8 mouse cellular contexts compared by ENCODE assay signal in genomic region chr13:34129485-34130225, GRCm38 (mm10). TPM values are rescaled to one million over a fixed set of nuclear protein-coding genes. Genes with fewer than 3 reads are reported as not detected.
DNase-seq lines count a peak whose midpoint lies in the region; ATAC-seq and TF ChIP-seq lines count a peak whose summit lies in the region.

No protein-coding gene starts in this region.

- peak overlapping the region; percentile 2; the same call in 1 of the 2 replicates for H3K27ac ChIP-seq in bone marrow, adult 2 months (ENCODE audit: control insufficient read depth, insufficient read depth, low read depth, low read length, poor library complexity)
- peak overlapping the region; percentile 78 for H3K27ac ChIP-seq in limb, embryonic 15.5 days
- H3K27ac ChIP-seq in midbrain, postnatal 0 days (ENCODE audit: low read depth, low read length): peak overlapping the region; percentile 100
- H3K27ac ChIP-seq in testis, adult 2 months (ENCODE audit: control insufficient read depth, insufficient read depth, low read depth, low read length): no peak overlapping the region

- no peak for TF ChIP-seq POLR2A in bone marrow, adult 2 months (IDR thresholded peaks at IDR 0.05; ENCODE audit: borderline replicate concordance, control insufficient read depth, low read depth, low read length)
- TF ChIP-seq POLR2A in testis, adult 2 months (IDR thresholded peaks at IDR 0.05; ENCODE audit: control insufficient read depth, low read depth, low read length): no peak

- peak; percentile 64 to 74 for DNase-seq in cerebellum, postnatal 14 days
- no peak for DNase-seq in cerebellum, adult 18-20 months
- DNase-seq in frontal cortex, postnatal 36 days (ENCODE audit: low spot score in 2 of 2): peak; percentile 54 to 55
- peak; percentile 79 for DNase-seq in kidney, adult 11 months
- peak; percentile 87 for DNase-seq in midbrain, postnatal 0 days (ENCODE audit: low spot score)

- peaks cover 10% of the 10 kb centered on the region; the same call in 1 of the 2 replicates for H3K27me3 ChIP-seq in limb, embryonic 15.5 days
- H3K27me3 ChIP-seq in midbrain, postnatal 0 days (ENCODE audit: insufficient read depth, low read length): no peaks in the 10 kb centered on the region
- no peaks in the 10 kb centered on the region for H3K27me3 ChIP-seq in testis, adult 2 months (ENCODE audit: control insufficient read depth, insufficient read depth, low read length)

- no peak for TF ChIP-seq CTCF in bone marrow, adult 2 months (IDR thresholded peaks at IDR 0.05; ENCODE audit: control insufficient read depth, insufficient read depth, low read length)
- no peak for TF ChIP-seq CTCF in midbrain, postnatal 0 days (IDR thresholded peaks at IDR 0.05)
- TF ChIP-seq CTCF in testis, adult 2 months (IDR thresholded peaks at IDR 0.05; ENCODE audit: control insufficient read depth, insufficient read depth, insufficient replicate concordance, low read depth, low read length): no peak

- no peaks in the 10 kb centered on the region; the same call in 1 of the 2 replicates for H3K4me1 ChIP-seq in bone marrow, adult 2 months (ENCODE audit: control insufficient read depth, insufficient read depth, low read length)
- H3K4me1 ChIP-seq in limb, embryonic 15.5 days: peaks cover 57% of the 10 kb centered on the region
- H3K4me1 ChIP-seq in midbrain, postnatal 0 days (ENCODE audit: insufficient read depth, low read length): peaks cover 9% of the 10 kb centered on the region; the same call in 1 of the 2 replicates
- H3K4me1 ChIP-seq in testis, adult 2 months (ENCODE audit: control insufficient read depth, insufficient read depth, low read length): peaks cover 19% of the 10 kb centered on the region

- H3K36me3 ChIP-seq in limb, embryonic 15.5 days: no peaks in the 10 kb centered on the region
- peaks cover 9% of the 10 kb centered on the region; the same call in 1 of the 2 replicates for H3K36me3 ChIP-seq in midbrain, postnatal 0 days (ENCODE audit: insufficient read depth, low read length)
- no peaks in the 10 kb centered on the region for H3K36me3 ChIP-seq in testis, adult 2 months (ENCODE audit: control insufficient read depth, insufficient read depth, low read length)

- H3K4me2 ChIP-seq in limb, embryonic 15.5 days: peak overlapping the region; percentile 84
- H3K4me2 ChIP-seq in midbrain, postnatal 0 days (ENCODE audit: low read depth, low read length, poor library complexity, severe bottlenecking): peak overlapping the region; percentile 86

- H3K9me3 ChIP-seq in limb, embryonic 15.5 days: no peaks in the 10 kb centered on the region
- no peaks in the 10 kb centered on the region for H3K9me3 ChIP-seq in midbrain, postnatal 0 days (ENCODE audit: low read length)

- peak overlapping the region; percentile 71 for H3K4me3 ChIP-seq in bone marrow, adult 2 months (replicated peaks; ENCODE audit: control insufficient read depth, low read depth, low read length)
- peak overlapping the region; percentile 64 for H3K4me3 ChIP-seq in limb, embryonic 15.5 days
- peak overlapping the region; percentile 69 for H3K4me3 ChIP-seq in midbrain, postnatal 0 days (ENCODE audit: low read depth, low read length)
- peak overlapping the region; percentile 39 for H3K4me3 ChIP-seq in testis, adult 2 months (ENCODE audit: control insufficient read depth, low read depth, low read length)

- peak; percentile 3; the same call in 1 of the 2 replicates for ATAC-seq in limb, embryonic 15.5 days (ENCODE audit: insufficient number of reproducible peaks, low FRiP score, low TSS enrichment, low read depth)
- peak; percentile 12; the same call in 1 of the 2 replicates for ATAC-seq in midbrain, postnatal 0 days (ENCODE audit: low FRiP score)

- WGBS in bone marrow, adult 2 months: 2% methylated on average over 31 of the region's 31 CpGs
- WGBS in limb, embryonic 15.5 days: under 1% methylated on average over 31 of the region's 31 CpGs
- WGBS in midbrain, postnatal 0 days: under 1% methylated on average over 29 of the region's 31 CpGs

- peak overlapping the region; percentile 51 for H3K9ac ChIP-seq in limb, embryonic 15.5 days
- H3K9ac ChIP-seq in midbrain, postnatal 0 days (replicated peaks; ENCODE audit: low read length, poor library complexity, severe bottlenecking): peak overlapping the region; percentile 92

RNA-seq across cellular contexts. Expression of gene Tubb2b, which starts 0.6 kb away (rescaled TPM):
- polyA plus RNA-seq in bone marrow, adult 2 months (2011; ENCODE audit: insufficient read depth, insufficient read length, low replicate concordance, missing spikeins): 4.1 and 37.3 TPM in 2 replicates
- polyA plus RNA-seq in limb, embryonic 15.5 days (2015; fragmentation: Nextera tagmentation; extraction: Ambion mirVana): 33.5 and 34.5 TPM in 2 replicates
- total RNA-seq in midbrain, postnatal 0 days (2014; rRNA removed): 4,904 and 4,995 TPM in 2 replicates
- polyA plus RNA-seq in midbrain, postnatal 0 days (2015; fragmentation: Nextera tagmentation; extraction: Ambion mirVana): 937 and 994 TPM in 2 replicates
- 0.46 and 2.1 TPM in 2 replicates for polyA plus RNA-seq in testis, adult 2 months (2012; rRNA removed)

RNA-seq across cellular contexts. Expression of gene Psmg4, which starts 33.1 kb away (rescaled TPM):
- polyA plus RNA-seq in bone marrow, adult 2 months (2011; ENCODE audit: insufficient read depth, insufficient read length, low replicate concordance, missing spikeins): 12.9 and 30.1 TPM in 2 replicates
- polyA plus RNA-seq in limb, embryonic 15.5 days (2015; fragmentation: Nextera tagmentation; extraction: Ambion mirVana): 62.6 and 65.5 TPM in 2 replicates
- 36.5 and 99.5 TPM in 2 replicates for total RNA-seq in midbrain, postnatal 0 days (2014; rRNA removed)
- 82.0 and 87.7 TPM in 2 replicates for polyA plus RNA-seq in midbrain, postnatal 0 days (2015; fragmentation: Nextera tagmentation; extraction: Ambion mirVana)
- 39.7 and 49.8 TPM in 2 replicates for polyA plus RNA-seq in testis, adult 2 months (2012; rRNA removed)

RNA-seq across cellular contexts. Expression of gene Tubb2a, which starts 51.8 kb away (rescaled TPM):
- 37.1 and 37.6 TPM in 2 replicates for polyA plus RNA-seq in bone marrow, adult 2 months (2011; ENCODE audit: insufficient read depth, insufficient read length, low replicate concordance, missing spikeins)
- 188 and 249 TPM in 2 replicates for polyA plus RNA-seq in limb, embryonic 15.5 days (2015; fragmentation: Nextera tagmentation; extraction: Ambion mirVana)
- 5,907 and 6,629 TPM in 2 replicates for total RNA-seq in midbrain, postnatal 0 days (2014; rRNA removed)
- polyA plus RNA-seq in midbrain, postnatal 0 days (2015; fragmentation: Nextera tagmentation; extraction: Ambion mirVana): 4,276 and 4,687 TPM in 2 replicates
- 36.0 and 49.5 TPM in 2 replicates for polyA plus RNA-seq in testis, adult 2 months (2012; rRNA removed)

Comparison
In these comparisons a context has a peak if more than half of its experiments do, and no peak if none do; other contexts are left out.
1. DNase-seq: peak in cerebellum, postnatal 14 days (2 of 2), frontal cortex, postnatal 36 days (2 of 2), kidney, adult 11 months (single experiment) and midbrain, postnatal 0 days (single experiment); none in cerebellum, adult 18-20 months (0 of 2).
2. RNA of gene Tubb2b, which starts 0.6 kb away (polyA plus RNA-seq): 937 to 994 TPM in midbrain, postnatal 0 days; 4.1 to 37.3 TPM in bone marrow, adult 2 months, 33.5 to 34.5 TPM in limb, embryonic 15.5 days and 0.46 to 2.1 TPM in testis, adult 2 months; every median in the first group is over 10 times any median in the second.
3. RNA of gene Tubb2a, which starts 51.8 kb away (polyA plus RNA-seq): 4,276 to 4,687 TPM in midbrain, postnatal 0 days; 188 to 249 TPM in limb, embryonic 15.5 days, 37.1 to 37.6 TPM in bone marrow, adult 2 months and 36.0 to 49.5 TPM in testis, adult 2 months; every median in the first group is over 10 times any median in the second.
4. Peak in every context shown above with its lines, with median percentiles within 50 percentile points of each other: H3K4me3 ChIP-seq.